Mouse (Mus musculus) liver, postnatal 0 days (tissue): ENCODE data around the gene Apba1.

ENCODE experiments used
- CTCF ChIP-seq: sonication (generic); IDR thresholded peaks from 2 replicates; pipeline ENCODE4 v1.5.1; 2016; ENCODE audit warnings: antibody characterized with exemption, low read depth
- EP300 ChIP-seq: IDR thresholded peaks from 2 replicates; pipeline ENCODE4 v1.6.1; 2016; ENCODE audit warnings: antibody characterized with exemption, low read depth, mild to moderate bottlenecking

DNA sequence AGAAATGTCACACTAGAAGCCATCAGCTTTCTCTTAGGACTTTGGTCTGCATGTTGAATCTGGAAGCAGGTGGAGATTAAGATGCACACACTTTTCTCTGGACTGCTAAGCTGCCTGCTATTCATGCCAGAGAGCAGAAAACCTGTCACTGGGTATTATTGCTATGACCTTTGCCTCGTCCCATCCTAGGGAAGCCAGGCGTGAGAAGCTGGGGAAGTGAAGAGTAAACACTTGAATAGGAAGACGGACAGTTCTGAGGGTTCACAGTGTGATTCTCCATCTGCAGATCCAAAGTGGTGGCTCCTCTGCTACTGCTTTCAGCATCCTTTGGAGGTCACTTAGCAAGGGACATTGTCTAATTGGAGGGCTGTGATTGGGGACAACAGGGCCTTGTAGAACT, 63.8 kb downstream of the Apba1 start:
- TF ChIP-seq EP300 (no peak), CTCF (no peak)
